Mouse (Mus musculus): Measurements from ENCODE around the gene Itpr2.

The Itpr2 gene

GRCm38 (mm10) chr6:146371511-146371910 lies 130.5 kb downstream of the Itpr2 start:
- ATAC-seq (ENCODE audit: insufficient number of reproducible peaks, low FRiP score, low TSS enrichment): no peak

GRCm38 (mm10) chr6:146366180-146366579 lies 135.8 kb downstream of the Itpr2 start:
- ATAC-seq (ENCODE audit: insufficient number of reproducible peaks, low FRiP score, low TSS enrichment): no peak

GRCm38 (mm10) chr6:146357911-146358310 lies 144.1 kb downstream of the Itpr2 start:
- no peak; the same call in 1 of the 2 replicates for ATAC-seq (ENCODE audit: insufficient number of reproducible peaks, low FRiP score, low TSS enrichment)

- no peak for ATAC-seq (ENCODE audit: insufficient number of reproducible peaks, low FRiP score, low TSS enrichment)
Measured at GRCm38 (mm10) chr6:146352258-146352805, 149.7 kb downstream of the Itpr2 start.

GRCm38 (mm10) chr6:146351816-146352215 lies 150.2 kb downstream of the Itpr2 start:
- no peak for ATAC-seq (ENCODE audit: insufficient number of reproducible peaks, low FRiP score, low TSS enrichment)

- ATAC-seq (ENCODE audit: insufficient number of reproducible peaks, low FRiP score, low TSS enrichment): no peak
Measured at GRCm38 (mm10) chr6:146347568-146347967, 154.5 kb downstream of the Itpr2 start.

- no peak for ATAC-seq (ENCODE audit: insufficient number of reproducible peaks, low FRiP score, low TSS enrichment)
Measured at GRCm38 (mm10) chr6:146346545-146347195, 155.4 kb downstream of the Itpr2 start.

GRCm38 (mm10) chr6:146344732-146345131 lies 157.3 kb downstream of the Itpr2 start:
- no peak for ATAC-seq (ENCODE audit: insufficient number of reproducible peaks, low FRiP score, low TSS enrichment)

GRCm38 (mm10) chr6:146343671-146344384 lies 158.2 kb downstream of the Itpr2 start:
- no peak for ATAC-seq (ENCODE audit: insufficient number of reproducible peaks, low FRiP score, low TSS enrichment)

GRCm38 (mm10) chr6:146342995-146343394 lies 159.0 kb downstream of the Itpr2 start:
- peak; percentile 33; the same call in 1 of the 2 replicates for ATAC-seq (ENCODE audit: insufficient number of reproducible peaks, low FRiP score, low TSS enrichment)

- ATAC-seq (ENCODE audit: insufficient number of reproducible peaks, low FRiP score, low TSS enrichment): no peak
Measured at GRCm38 (mm10) chr6:146341934-146342333, 160.1 kb downstream of the Itpr2 start.

- no peak for ATAC-seq (ENCODE audit: insufficient number of reproducible peaks, low FRiP score, low TSS enrichment)
Measured at GRCm38 (mm10) chr6:146341413-146341812, 160.6 kb downstream of the Itpr2 start.

GRCm38 (mm10) chr6:146340951-146341350 lies 161.1 kb downstream of the Itpr2 start:
- no peak for ATAC-seq (ENCODE audit: insufficient number of reproducible peaks, low FRiP score, low TSS enrichment)

- ATAC-seq (ENCODE audit: insufficient number of reproducible peaks, low FRiP score, low TSS enrichment): peak; percentile 16; the same call in 1 of the 2 replicates
Measured at GRCm38 (mm10) chr6:146339779-146340178, 162.2 kb downstream of the Itpr2 start.

GRCm38 (mm10) chr6:146337237-146337636 lies 164.8 kb downstream of the Itpr2 start:
- no peak for ATAC-seq (ENCODE audit: insufficient number of reproducible peaks, low FRiP score, low TSS enrichment)

GRCm38 (mm10) chr6:146335191-146335590 lies 166.8 kb downstream of the Itpr2 start:
- no peak for ATAC-seq (ENCODE audit: insufficient number of reproducible peaks, low FRiP score, low TSS enrichment)

GRCm38 (mm10) chr6:146333506-146333905 lies 168.5 kb downstream of the Itpr2 start:
- ATAC-seq (ENCODE audit: insufficient number of reproducible peaks, low FRiP score, low TSS enrichment): no peak

- ATAC-seq (ENCODE audit: insufficient number of reproducible peaks, low FRiP score, low TSS enrichment): 0 out of 2 replicates have a peak, but pooled peaks have one; percentile 28
Measured at GRCm38 (mm10) chr6:146331017-146331669, 170.9 kb downstream of the Itpr2 start.

GRCm38 (mm10) chr6:146329079-146329478 lies 172.9 kb downstream of the Itpr2 start:
- ATAC-seq (ENCODE audit: insufficient number of reproducible peaks, low FRiP score, low TSS enrichment): no peak

- ATAC-seq (ENCODE audit: insufficient number of reproducible peaks, low FRiP score, low TSS enrichment): no peak
Measured at GRCm38 (mm10) chr6:146326631-146327030, 175.4 kb downstream of the Itpr2 start.
